8 mouse cellular contexts compared by ENCODE assay signal in genomic region chr4:133378236-133379045, GRCm38 (mm10). TPM values are rescaled to one million over a fixed set of nuclear protein-coding genes. Genes with fewer than 3 reads are reported as not detected.
DNase-seq lines count a peak whose midpoint lies in the region; ATAC-seq lines count a peak whose summit lies in the region.

No protein-coding gene starts in this region.

- H3K27me3 ChIP-seq in hindbrain, embryonic 16.5 days (replicated peaks; ENCODE audit: control insufficient read depth, insufficient read depth, low read length): no peaks in the 10 kb centered on the region
- no peaks in the 10 kb centered on the region for H3K27me3 ChIP-seq in midbrain, embryonic 16.5 days (ENCODE audit: control insufficient read depth, insufficient read depth, low read depth, low read length)

- no peaks in the 10 kb centered on the region for H3K36me3 ChIP-seq in hindbrain, embryonic 16.5 days (ENCODE audit: control insufficient read depth, insufficient read depth, low read length)
- no peaks in the 10 kb centered on the region for H3K36me3 ChIP-seq in midbrain, embryonic 16.5 days (ENCODE audit: control insufficient read depth, insufficient read depth, low read length)

- peak overlapping the region; percentile 45 for H3K9ac ChIP-seq in hindbrain, embryonic 16.5 days (ENCODE audit: low read depth, low read length)
- H3K9ac ChIP-seq in midbrain, embryonic 16.5 days (ENCODE audit: low read depth, low read length): peak overlapping the region; percentile 17

- no peak overlapping the region for H3K4me2 ChIP-seq in hindbrain, embryonic 16.5 days (ENCODE audit: low read length)
- H3K4me2 ChIP-seq in midbrain, embryonic 16.5 days (ENCODE audit: low read length): no peak overlapping the region

- DNase-seq in gastrocnemius, adult 18-20 months (ENCODE audit: low spot score): peak; percentile 75
- no peak for DNase-seq in gastrocnemius, postnatal 4 days (ENCODE audit: low spot score in 2 of 2)
- peak; percentile 40 to 56 for DNase-seq in urinary bladder, adult 18-20 months (ENCODE audit: low spot score in 2 of 2)
- DNase-seq in urinary bladder, postnatal 4 days (ENCODE audit: low spot score in 2 of 2): no peak

- H3K4me1 ChIP-seq in hindbrain, embryonic 16.5 days (ENCODE audit: control insufficient read depth, insufficient read depth, low read depth, low read length): peaks cover 12% of the 10 kb centered on the region
- peaks cover 30% of the 10 kb centered on the region for H3K4me1 ChIP-seq in midbrain, embryonic 16.5 days (ENCODE audit: control insufficient read depth, insufficient read depth, low read length)

- peak; percentile 87 for ATAC-seq in erythroblast, adult 5-6 weeks (replicated peaks; ENCODE audit: low FRiP score, poor library complexity, severe bottlenecking)
- no peak for ATAC-seq in hindbrain, embryonic 16.5 days
- ATAC-seq in midbrain, embryonic 16.5 days: no peak
- ATAC-seq in activated CD4-positive, CD25-positive, alpha-beta regulatory T cell, adult 4 months: no peak

- H3K27ac ChIP-seq in hindbrain, embryonic 16.5 days (ENCODE audit: low read depth, low read length): 0 out of 2 replicates have a peak overlapping the region, but pooled peaks have one; percentile 30
- no peak overlapping the region for H3K27ac ChIP-seq in midbrain, embryonic 16.5 days (ENCODE audit: low read length)

- H3K9me3 ChIP-seq in hindbrain, embryonic 16.5 days (ENCODE audit: control insufficient read depth, low read length): no peaks in the 10 kb centered on the region
- no peaks in the 10 kb centered on the region for H3K9me3 ChIP-seq in midbrain, embryonic 16.5 days (replicated peaks; ENCODE audit: control insufficient read depth, low read length, poor library complexity, severe bottlenecking)

- 19% methylated on average over 13 of the region's 13 CpGs for WGBS in hindbrain, embryonic 16.5 days
- WGBS in midbrain, embryonic 16.5 days: 10% methylated on average over 13 of the region's 13 CpGs

- H3K4me3 ChIP-seq in hindbrain, embryonic 16.5 days (ENCODE audit: low read length): no peak overlapping the region
- no peak overlapping the region for H3K4me3 ChIP-seq in midbrain, embryonic 16.5 days (ENCODE audit: low read depth, low read length)

RNA-seq across cellular contexts. Expression of gene Slc9a1, which starts 8.9 kb away (rescaled TPM):
- 10 to 100 TPM; 10.0 to 11.4 TPM for total RNA-seq in gastrocnemius, adult 18-20 months (2021)
- total RNA-seq in gastrocnemius, postnatal 4 days (2021): 10 to 100 TPM; 24.1 to 24.4 TPM
- total RNA-seq in erythroblast, adult 5-6 weeks (2015; ENCODE audit: low replicate concordance): 6.5 and 9.8 TPM in 2 replicates
- total RNA-seq in erythroblast, adult 5-6 weeks (2017; ENCODE audit: low replicate concordance): 5.9 and 8.3 TPM in 2 replicates
- polyA plus RNA-seq in hindbrain, embryonic 16.5 days (2015; fragmentation: Nextera tagmentation; extraction: Ambion mirVana): 9.8 and 9.9 TPM in 2 replicates
- polyA plus RNA-seq in midbrain, embryonic 16.5 days (2015; fragmentation: Nextera tagmentation; extraction: Ambion mirVana): 10.3 and 12.8 TPM in 2 replicates
- 10 to 100 TPM; 10.4 to 11.3 TPM for polyA plus RNA-seq in activated CD4-positive, CD25-positive, alpha-beta regulatory T cell, adult 4 months (2017; shearing (Covaris generic))

RNA-seq across cellular contexts. Expression of gene Wdtc1, which starts 25.2 kb away (rescaled TPM):
- total RNA-seq in gastrocnemius, adult 18-20 months (2021): 100 to 1,000 TPM in 1 of 2 experiments, 10 to 100 TPM in 1; 99.6 to 102 TPM
- 10 to 100 TPM; 43.1 to 45.0 TPM for total RNA-seq in gastrocnemius, postnatal 4 days (2021)
- total RNA-seq in erythroblast, adult 5-6 weeks (2015; ENCODE audit: low replicate concordance): 8.6 and 9.6 TPM in 2 replicates
- total RNA-seq in erythroblast, adult 5-6 weeks (2017; ENCODE audit: low replicate concordance): 8.4 and 18.3 TPM in 2 replicates
- 18.8 and 21.3 TPM in 2 replicates for polyA plus RNA-seq in hindbrain, embryonic 16.5 days (2015; fragmentation: Nextera tagmentation; extraction: Ambion mirVana)
- polyA plus RNA-seq in midbrain, embryonic 16.5 days (2015; fragmentation: Nextera tagmentation; extraction: Ambion mirVana): 20.1 and 20.7 TPM in 2 replicates
- polyA plus RNA-seq in activated CD4-positive, CD25-positive, alpha-beta regulatory T cell, adult 4 months (2017; shearing (Covaris generic)): 1 to 10 TPM; 5.5 to 8.9 TPM

Comparison
In these comparisons a context has a peak if more than half of its experiments do, and no peak if none do; other contexts are left out.
1. DNase-seq: peak in gastrocnemius, adult 18-20 months (single experiment) and urinary bladder, adult 18-20 months (2 of 2); none in gastrocnemius, postnatal 4 days (0 of 2) and urinary bladder, postnatal 4 days (0 of 2).